Mouse (Mus musculus) ZHBTc4 (cell line): Measurements from ENCODE around the gene Fbxl13.

Experiments used
- DNase-seq: peaks from one replicate; pipeline ENCODE4 v3.0.0-alpha.2; 2011; ENCODE audit warnings: low read depth, low spot score

Fbxl13 gene

DNA sequence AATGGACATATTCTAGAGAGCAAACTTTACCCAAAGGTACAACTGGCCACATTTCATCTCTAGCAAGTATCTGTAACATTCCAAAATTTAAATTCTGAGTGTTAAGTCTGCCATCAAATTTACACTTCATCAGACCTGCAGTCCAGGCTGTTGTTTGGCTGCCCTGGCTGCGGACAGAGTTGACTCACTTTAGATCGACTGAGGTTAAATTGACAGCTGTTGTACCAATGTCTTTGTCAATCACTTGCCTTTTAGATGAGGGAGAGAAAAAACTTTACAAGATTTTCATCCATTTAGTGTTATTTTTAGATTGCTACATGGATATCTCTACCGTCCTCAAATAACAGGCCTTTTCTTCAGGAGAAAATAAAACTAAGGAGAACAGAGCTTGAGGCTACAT, 126.3 kb downstream of the Fbxl13 start:
- no peak for DNase-seq

DNA sequence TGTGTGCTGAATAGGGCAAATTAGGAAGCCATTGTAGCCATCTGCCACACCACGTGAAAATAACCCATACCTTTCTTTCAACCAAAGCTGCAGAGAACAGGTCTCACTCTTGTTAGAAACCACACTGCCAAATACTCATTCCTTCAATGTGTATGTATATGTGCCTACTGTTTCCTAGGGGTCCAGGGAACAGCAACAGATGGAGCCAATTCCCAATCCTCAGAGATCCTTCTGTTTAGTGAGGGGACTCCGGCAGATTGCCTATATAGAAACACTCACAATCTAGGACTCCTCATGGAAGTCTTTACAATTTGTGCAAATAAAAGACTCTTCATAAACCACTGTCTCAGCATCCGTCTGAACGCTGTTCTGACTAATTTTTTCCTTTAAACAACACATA, 127.2 kb downstream of the Fbxl13 start:
- DNase-seq: no peak

DNA sequence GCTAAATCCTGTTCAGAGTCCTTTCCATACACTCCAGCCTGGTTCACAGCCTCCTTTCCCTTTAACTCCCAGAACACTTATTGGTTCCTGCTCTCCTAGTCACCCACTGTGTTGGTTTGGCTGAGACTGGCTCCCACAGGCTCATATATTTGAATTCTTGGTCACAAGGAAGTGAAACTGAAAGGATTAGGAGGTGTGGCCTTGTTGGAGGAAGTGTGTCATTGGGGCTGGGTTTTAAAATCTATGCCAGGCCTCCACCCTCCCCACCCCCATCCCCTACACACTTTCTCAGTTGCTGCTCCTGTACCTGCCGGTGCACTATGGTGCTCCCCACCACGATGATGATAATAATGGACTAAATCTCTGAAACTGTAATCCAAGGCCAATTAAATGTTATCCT, 127.9 kb downstream of the Fbxl13 start:
- DNase-seq: no peak

DNA sequence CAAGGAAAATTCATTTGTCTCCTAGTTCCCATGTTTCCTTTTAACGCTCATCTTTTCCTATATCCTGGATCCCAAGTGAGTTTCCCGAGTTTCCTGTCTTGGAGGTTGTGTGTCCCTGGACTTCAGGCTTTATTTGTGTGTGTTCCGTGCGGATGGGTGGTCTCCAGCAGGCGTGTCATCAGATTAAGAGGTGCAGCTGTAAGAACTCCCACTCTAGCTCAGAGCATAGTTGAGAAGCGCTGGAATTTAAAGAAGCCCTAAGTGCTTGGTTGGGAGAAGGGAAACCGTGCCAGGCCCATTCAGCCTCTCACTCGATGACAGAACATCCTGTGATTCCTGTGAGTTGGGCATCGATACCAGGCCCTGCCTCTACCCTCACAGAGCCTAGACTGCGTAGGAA, 132.1 kb downstream of the Fbxl13 start:
- no peak for DNase-seq

DNA sequence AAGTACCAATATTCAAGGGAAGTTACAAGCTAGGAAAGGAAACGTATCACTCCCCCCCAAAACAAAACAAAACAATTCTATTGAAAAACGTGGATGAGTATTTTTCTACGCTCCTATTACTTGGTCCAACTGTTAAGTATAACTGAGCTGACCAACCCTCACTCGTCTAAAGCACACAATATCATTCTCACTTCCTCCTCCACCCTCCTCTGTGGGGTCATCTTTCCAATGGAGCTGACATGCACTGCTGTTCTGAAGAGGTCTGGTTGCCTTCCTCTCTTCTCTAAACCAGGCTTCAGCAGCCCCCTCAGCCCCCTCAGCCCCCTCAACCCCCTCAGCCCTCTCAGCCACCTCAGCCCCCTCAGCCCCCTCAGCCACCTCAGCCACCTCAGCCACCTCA, 135.6 kb downstream of the Fbxl13 start:
- no peak for DNase-seq

DNA sequence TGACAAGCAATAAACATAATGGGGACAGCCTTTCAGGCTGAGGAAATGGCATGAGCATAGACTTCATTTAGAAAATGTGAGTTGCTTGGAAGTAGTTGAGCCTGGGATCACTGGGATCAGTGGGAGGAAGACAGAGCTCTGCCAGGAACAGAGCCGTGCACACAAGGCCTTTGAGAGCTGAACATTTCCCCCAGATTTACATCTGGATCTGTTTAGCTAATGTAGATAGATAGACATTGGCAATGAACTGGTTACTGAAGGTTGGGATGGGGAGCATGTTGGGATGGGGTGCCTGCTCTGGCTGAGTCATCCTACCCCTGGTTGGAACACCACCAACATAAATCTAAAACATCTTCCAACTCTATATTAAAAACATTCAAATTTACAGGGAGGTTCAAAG, 138.5 kb downstream of the Fbxl13 start:
- DNase-seq: no peak

DNA sequence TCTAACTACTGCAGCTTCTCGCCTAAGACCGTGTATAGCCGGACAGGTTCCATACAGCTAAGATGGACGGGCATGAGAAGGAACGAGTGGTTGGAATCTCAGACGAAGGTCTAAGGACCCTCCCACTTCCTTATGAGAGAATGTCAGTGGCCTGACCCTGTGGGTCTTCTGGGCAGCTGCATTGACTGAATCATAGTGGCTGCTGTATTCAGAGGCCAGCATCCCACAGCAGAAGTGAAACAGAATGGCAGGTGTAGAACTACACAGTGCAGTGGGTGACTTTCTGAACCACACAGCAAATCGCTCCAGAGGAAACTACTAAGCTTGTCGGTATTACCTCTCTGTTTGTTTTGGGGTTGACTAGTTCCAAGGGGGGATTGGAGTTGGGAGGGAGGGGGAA, 140.3 kb downstream of the Fbxl13 start:
- no peak for DNase-seq

DNA sequence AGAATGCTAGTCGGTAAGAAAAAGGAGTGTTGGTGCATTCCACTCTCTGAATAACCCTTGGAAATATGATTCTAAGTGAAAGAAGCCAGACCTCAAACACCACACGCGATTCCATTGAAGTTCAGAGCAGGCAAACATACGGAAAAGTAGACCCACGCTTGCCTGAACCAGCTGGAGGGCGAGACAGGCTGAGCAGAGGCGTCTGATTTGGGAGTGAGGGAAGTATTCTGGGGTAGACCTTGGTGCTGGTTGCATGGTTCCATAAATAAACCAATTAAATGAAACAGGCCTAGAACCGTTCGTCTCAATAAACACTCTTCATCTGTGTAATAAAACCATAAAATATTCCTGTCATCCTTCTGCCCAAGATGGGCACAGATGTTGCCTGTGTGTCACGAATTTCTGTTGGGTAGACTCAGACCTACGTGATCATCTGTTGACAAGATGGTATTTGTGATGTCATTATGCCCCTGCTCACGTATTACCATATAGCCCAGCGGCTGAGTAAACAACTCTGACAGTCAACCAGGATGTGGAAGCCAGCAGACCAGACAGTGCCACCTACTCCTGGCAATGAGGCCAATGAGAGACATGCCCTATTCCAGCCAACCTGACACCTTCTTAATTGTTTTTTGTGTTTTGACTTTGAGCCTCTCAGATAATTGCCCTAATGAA, 142.4 kb downstream of the Fbxl13 start:
- no peak for DNase-seq

DNA sequence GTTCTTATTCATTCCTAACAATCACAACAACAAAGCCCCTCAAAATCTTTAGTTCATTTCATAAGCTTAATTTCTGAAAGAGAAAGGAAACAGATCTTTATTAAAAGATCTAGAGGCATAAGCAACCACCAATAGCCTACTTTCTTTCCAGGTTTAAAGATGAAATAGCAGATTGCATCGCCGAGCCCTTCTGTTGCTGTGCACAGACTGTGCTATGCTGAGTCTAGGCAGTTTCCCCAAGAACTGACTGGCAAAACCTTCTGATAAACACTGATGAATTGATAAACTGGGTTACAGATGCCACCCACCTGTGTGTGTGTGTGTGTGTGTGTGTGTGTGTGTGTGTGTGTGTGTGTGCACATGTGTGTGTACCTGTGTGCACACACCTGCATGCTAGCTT, 144.5 kb downstream of the Fbxl13 start:
- no peak for DNase-seq

DNA sequence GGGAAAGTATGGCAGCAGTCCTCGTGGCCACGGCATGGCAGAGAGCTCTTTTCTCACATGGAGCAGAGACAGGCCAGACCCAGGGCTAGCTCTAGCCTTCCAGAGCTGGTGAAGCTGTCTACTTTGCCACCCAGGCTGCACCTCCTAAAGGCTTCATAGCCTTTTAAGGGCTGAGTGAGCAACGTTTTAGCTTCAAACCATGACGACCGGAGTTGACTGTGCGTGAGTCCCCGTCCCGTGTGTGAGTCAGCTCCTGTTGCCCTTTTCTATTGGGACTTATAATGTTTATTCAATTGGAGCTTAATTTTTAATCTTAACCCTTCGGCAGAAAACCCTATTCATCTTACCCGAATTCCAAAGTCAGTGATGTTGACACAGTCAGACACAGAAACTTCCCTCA, 145.3 kb downstream of the Fbxl13 start:
- DNase-seq: no peak

DNA sequence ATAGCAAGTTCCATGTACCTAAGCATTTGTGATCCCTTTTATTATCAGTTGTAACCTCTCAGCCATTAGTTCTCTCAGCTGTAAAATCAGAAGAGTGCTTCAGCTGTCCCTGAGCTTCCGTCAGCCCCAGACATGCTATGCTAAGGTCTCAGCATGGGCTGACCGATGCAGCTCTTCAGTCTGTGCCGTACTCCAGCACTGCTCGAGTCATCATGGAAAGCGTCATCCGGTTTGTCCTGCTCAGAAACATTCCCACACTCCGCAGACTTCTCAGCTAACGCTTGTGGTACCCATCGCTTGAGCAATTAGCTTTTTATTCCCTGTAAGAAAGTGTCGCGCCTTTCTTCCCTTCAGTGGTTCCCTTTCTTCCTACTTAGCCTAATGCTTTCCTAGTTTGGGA, 146.5 kb downstream of the Fbxl13 start:
- DNase-seq: no peak

DNA sequence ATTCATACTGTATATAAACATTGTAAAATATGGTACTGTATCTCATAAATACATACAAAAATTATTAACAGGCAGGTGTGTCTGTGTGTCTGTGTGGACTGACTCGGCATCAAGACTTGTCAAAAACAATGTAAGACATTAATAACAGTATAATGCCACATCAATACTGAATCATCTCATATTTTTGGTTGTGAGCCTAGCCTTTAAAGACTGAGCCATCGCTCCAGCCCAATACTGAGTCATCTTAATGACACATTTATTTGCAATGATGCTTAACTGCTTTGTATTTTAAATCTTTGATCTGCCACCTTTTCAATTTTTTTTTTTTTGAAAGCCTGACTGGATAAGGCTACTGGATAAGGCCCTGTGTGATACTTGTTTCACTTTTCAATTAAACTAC, 146.9 kb downstream of the Fbxl13 start:
- DNase-seq: no peak

DNA sequence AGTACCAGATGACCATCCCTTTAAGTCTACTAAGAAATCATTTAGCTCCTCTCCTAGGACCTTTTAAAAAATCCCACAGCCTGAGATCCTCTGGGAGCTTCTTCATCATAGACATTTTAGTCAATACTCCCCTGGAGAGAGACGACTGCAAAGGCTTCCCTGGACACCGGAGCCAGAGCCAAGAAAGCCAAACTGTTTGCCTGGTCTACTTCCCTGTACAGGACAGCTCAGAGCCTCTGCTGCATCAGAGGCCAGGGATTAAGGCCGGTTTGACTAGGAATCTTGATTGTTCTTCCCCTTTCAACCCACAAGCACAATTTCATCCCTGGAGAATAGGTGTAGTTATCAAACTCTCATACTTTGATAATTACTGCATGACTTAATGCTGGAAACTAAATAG, 148.6 kb downstream of the Fbxl13 start:
- no peak for DNase-seq

DNA sequence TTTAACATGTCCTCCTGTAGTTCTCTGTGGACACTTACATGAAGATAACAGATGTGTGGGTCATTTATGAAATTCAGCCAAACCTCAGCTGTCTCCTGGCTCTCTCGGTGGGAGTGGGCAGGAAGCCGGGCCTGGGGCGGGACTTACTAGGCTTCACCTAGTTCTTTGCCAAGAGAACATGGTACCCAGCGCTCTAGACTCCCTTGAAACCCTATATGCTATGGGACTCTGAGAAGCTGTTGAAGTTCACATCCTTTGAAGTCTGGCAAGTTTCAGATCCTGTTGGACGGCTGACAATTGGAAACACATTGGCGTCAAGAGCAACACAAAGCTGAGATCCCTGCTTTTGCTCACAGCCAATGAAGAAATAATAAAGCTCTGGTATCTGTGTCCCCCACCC, 149.1 kb downstream of the Fbxl13 start:
- DNase-seq: no peak

DNA sequence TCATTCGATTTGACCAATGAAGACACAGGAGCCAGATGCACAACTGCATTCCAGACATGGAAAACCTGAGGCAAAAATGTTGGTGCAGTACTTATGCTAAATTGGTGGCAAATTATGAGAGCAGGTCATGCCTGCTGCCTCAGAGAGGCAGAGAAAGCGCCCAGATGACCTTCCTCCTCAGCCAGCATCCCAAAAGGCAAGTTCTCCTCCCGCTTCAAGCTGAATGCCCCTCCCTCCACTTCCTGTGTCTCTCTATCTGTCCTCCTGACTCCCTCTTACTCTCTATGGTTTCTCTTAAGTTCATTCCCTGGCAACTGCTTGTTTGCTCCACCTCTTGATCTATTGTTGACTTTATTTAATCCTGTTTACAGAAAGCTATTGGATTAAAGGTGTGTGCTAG, 150.7 kb downstream of the Fbxl13 start:
- no peak for DNase-seq

DNA sequence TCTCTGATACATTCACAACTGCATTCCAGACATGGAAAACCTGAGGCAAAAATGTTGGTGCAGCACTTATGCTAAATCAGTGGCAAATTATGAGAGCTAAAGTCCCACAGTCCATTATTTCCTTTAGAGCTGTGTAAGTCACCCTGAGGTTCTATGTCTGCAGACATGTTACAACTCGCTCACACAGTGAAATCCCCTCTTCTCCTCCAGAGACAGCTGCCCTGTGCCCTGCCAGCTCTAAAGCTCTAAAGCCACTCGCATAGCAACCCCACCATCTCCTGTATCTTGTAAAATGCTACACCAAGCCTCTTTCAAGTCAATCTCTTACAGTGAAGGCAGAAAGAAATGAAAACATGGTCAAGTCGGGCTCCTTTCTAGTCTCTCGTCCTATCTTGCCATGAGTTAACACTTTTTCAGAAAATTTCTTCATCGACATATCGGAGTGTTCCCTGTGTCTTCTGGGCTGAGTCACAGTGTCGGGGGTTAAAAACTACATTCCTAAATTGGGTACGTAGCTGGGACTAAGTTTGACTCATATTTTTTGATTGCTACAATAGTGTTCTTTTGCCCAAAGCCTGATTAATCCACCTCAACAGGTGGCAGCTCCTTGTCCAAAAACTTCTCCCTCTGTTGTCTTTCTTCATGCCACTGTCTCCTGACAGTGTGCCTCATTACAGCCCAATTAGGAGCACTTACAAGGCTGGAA, 152.0 kb downstream of the Fbxl13 start:
- no peak for DNase-seq

DNA sequence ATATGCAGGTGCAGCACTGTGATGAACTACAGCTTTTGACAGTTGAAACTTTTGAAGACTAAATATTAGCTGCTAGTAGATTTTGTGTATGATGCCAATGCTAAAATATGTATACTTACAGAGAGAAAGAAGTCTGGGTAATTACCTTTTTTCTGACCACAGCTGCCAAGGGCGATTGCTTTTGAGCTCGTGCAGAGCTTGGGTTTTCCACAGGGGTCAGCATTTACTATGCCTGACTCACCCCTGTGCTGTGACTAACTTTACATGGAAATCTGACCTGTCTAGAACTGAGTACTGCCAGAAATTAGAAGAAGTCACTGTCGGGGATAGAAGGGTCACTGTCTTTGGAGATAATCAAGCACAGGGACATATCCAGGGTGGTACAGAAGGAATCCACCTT, 153.2 kb downstream of the Fbxl13 start:
- no peak for DNase-seq

DNA sequence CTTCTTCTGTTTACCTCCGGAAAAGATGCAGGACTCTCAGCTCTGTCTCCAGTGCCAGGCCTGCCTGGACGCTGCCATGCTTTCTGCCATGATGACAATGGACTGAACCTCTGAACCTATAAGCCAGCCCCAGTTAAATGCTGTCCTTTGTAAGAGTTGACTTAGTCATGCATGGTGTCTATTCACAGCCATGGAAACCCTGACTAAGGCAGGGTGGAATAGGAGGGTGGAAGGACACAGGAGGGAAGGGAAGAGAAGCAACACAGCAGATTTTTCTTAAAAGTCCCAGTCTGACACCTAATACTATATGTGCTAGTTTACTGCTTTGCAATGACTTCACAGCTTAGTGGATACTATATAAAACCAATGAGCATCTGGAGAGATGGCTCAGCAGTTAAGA, 154.0 kb downstream of the Fbxl13 start:
- DNase-seq: no peak

DNA sequence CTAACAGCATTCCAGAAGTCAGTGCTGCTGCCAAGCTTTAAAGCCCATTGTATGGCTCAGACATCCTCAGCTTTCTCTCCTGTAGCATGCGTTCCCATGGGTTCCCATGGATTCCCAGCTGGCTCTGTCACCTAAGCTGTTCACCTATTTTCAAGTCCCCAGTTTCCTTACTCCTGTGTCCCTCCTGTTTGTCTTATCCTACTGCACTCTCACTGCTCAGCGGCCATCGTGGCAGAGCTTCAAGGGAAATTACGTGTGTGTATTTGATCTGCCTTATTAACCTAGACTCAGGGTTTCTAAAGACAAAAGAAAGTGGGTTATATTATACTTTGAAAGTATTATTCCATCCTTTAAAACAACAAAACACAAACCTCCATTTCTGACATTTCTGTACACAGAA, 156.3 kb downstream of the Fbxl13 start:
- DNase-seq: no peak

DNA sequence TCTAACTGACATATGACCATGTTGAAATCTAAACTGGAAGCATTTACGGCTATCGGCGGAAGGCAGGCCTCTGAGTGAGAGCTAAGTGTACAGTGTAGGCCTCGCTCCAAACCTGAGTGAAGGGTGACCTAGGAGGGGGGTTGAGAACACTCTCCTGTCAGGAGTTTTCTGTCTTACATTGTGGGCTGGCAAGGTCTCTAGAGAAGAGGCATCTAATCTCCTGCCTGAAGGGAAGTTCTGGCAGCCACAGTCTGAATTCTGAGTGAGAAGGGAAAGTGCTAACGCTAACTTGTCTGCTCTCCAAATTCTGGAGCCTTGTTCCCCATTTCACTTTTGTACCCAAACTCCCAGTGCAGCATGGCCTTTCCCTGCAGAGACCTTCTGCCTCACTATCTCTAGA, 156.9 kb downstream of the Fbxl13 start:
- DNase-seq: no peak

DNA sequence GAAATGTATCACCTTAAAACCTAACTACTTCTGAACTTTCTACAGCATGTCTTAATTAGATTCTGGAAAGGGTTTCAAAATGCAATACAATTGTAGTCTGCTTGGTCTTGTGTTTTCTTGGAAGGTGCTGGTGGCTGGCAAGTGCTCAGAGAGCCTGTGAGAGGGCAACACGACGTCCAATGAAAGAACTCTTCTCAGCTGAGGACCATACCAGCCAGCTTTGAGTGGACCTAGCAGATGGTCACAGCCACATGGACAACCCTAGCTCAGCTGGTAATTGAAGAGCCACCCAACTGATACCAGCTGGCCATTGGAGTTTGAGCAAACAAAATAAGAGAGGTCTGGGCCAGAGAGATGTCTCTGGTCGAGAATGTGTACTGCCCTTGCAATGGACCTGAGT, 157.7 kb downstream of the Fbxl13 start:
- DNase-seq: no peak

DNA sequence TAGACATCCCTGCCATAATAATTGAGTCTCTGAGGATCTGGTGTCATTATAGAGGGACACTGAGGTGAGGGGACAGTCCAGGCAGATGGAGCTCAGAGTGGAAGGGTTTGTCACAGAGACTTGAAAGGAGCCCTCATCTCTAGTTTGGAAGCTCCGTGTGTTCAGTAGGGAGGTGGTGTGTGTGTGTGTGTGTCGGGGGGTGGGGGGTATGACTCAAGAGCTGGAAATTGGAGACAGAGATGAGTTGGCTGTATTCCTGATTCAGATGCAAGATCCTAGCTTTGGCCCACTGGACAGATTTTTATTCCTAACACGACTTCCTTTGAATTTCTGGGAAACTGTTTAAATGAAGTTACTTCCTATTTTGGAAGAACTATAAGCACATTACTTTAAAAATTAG, 158.1 kb downstream of the Fbxl13 start:
- DNase-seq: no peak

DNA sequence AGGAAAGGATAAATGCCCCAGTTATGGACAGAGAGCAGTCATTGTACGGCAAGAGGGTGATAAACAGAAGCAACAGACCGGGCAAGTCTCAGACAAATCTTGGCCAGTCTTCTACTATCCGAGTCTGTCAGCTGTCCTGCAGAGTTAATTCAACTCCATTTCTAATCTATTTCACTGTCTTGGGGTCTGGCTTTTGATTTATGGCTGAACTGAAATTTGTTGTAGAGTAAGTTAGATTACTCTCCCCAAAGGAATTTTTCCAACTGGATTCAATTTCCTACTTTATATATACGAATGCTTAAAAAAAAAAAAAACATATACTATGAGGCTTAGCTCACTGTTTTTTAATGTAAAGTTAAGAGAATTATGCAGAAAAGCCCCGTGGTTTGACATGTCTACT, 158.6 kb downstream of the Fbxl13 start:
- no peak for DNase-seq
